Mouse (Mus musculus) hindbrain, embryonic 15.5 days (tissue): Measurements from ENCODE around the gene Pla2g10. TPM values are rescaled to one million over a fixed set of nuclear protein-coding genes. Genes with fewer than 3 reads are reported as not detected.
A peak's percentile ranks its signal among the peaks of the same experiment; 100 is the strongest.
"Not testable (repeated sequence)": the region's sequence is repeated elsewhere in the genome, so short reads cannot be mapped to it uniquely, and the experiment has no call there.

Experiments used
- ATAC-seq: fragments of 200-750 bp; cut with Nextera tagmentation; 2 replicates; pipeline ENCODE4 v1.8.0; 2017; ENCODE audit warnings: low read depth, moderate number of reproducible peaks, moderate TSS enrichment; ENCODE audit not compliant: low FRiP score
- H3K27ac ChIP-seq: fragments of 300-500 bp; sonication (generic); replicated peaks from 2 replicates; pipeline ENCODE4 v1.5.1; 2015; ENCODE audit warnings: mild to moderate bottlenecking, inconsistent platforms
- H3K27me3 ChIP-seq: fragments of 300-500 bp; sonication (generic); 2 replicates; pipeline ENCODE4 v1.6.1; 2015; ENCODE audit warnings: control low read depth, inconsistent platforms
- H3K36me3 ChIP-seq: fragments of 300-500 bp; sonication (generic); 2 replicates; pipeline ENCODE4 v1.6.1; 2015; ENCODE audit warnings: control low read depth, inconsistent platforms
- H3K4me1 ChIP-seq: fragments of 300-500 bp; sonication (generic); replicated peaks from 2 replicates; pipeline ENCODE4 v1.6.1; 2015; ENCODE audit warnings: control low read depth, inconsistent platforms
- H3K4me2 ChIP-seq: fragments of 300-500 bp; sonication (generic); 2 replicates; pipeline ENCODE4 v1.6.1; 2015; ENCODE audit warnings: moderate library complexity, mild to moderate bottlenecking, inconsistent platforms
- H3K4me3 ChIP-seq: fragments of 300-500 bp; sonication (generic); 2 replicates; pipeline ENCODE4 v1.5.1; 2015; ENCODE audit warnings: mild to moderate bottlenecking, inconsistent platforms
- H3K9ac ChIP-seq: fragments of 300-500 bp; sonication (generic); 2 replicates; pipeline ENCODE4 v1.6.1; 2015; ENCODE audit warnings: inconsistent platforms
- H3K9me3 ChIP-seq: fragments of 300-500 bp; sonication (generic); 2 replicates; pipeline ENCODE4 v1.6.1; 2016; ENCODE audit warnings: control low read depth, inconsistent platforms
- WGBS: fragments of 180-500 bp; shearing (Covaris S2); methylation state at CpG from one replicate; pipeline ENCODE4 v1.1.7; 2015; 5-methylcytosine and 5-hydroxymethylcytosine counted together
- polyA plus RNA-seq: library from polyadenylated mRNA; unstranded; fragments of >200 nt; fragmentation: Nextera tagmentation; extraction: Ambion mirVana; gene quantifications from 2 replicates; pipeline ENCODE4 v1.2.1, GENCODE M21; 2015

Pla2g10 gene
- 0.43 and 0.47 TPM in 2 replicates for polyA plus RNA-seq

DNA sequence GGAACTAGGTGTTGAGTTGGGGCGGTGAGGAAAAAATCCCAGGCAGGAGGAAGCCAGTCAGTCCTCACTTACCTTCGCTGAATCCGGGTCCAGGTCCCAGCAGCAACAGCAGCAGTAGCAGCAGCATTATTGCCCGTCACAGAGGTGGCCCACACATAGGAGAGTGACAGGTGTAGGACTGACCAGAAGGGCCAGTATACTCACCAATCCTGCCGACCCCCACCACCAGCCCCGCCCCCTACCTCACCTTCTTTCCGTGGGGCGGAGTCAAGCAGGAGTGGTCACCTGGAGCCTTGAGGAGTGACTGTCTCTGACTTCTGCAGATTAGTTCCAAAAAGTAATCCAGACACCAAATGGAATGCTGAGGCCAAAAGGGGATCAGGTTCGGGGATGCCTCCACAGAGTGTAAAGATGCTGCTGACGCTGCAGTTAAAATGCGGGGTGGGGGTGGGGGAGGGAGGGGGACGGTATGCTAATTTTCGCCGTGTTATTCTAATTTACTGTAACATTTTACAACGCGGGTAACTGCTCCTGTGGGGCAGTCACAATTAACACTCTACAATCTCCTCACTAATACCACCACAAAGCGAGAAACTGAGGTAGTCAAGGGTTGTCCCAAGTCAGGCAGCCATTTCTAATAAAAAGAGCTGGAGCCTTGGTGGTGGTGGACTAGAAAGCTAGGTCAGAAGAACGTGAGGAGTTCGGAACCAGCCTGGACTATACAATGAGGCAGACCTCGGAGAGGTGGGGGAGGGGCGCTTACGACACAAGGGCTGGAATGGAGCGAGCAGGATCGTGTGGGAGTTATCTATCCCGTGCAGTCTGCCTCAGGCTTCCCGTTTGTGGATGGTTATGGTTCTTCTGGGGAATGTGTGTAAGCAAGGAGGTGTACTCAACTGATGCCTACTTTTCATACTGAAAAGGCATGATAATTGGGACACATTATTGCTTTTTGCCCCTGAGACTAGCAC is at the start of gene Pla2g10:
Pla2g10 (minus strand) TSS at position 699 of the 971 bp plus-strand sequence.
- no peaks in the 10 kb centered on the region for H3K9me3 ChIP-seq
- peaks cover 4% of the 10 kb centered on the region; the same call in 1 of the 2 replicates for H3K4me1 ChIP-seq
- H3K4me2 ChIP-seq = peak within 1 kb of the TSS; percentile 42
- H3K27ac ChIP-seq = no peak within 1 kb of the TSS
- H3K27me3 ChIP-seq = no peaks in the 10 kb centered on the region
- no peak within 1 kb of the TSS for H3K9ac ChIP-seq
- ATAC-seq = no peak
- peak within 1 kb of the TSS; percentile 10; the same call in 1 of the 2 replicates for H3K4me3 ChIP-seq
- 14% methylated on average over 26 of the region's 26 CpGs for WGBS
- no peaks in the 10 kb centered on the region for H3K36me3 ChIP-seq

DNA sequence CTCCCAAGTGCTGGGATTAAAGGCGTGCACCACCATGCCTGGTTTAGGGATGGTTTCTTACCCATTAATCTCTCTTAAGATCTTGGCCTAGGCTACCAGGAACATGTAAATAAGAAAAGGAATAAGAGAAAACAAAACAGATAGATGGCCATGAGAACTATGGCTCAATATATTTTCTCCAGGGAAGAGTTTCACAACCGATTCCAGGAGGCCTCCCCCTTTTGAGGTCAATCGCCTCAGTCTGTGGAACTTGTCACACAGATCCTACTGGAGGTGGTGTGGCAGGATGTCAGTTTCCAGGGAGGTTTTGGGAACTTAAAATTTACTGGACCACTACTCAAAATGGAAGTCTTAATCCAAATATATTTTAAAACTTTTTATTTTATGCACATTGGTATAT is 43.9 kb upstream of the Pla2g10 start:
- WGBS = 84% methylated on average over 3 of the region's 3 CpGs

GRCm38 (mm10) chr16:13774011-13774410 is 43.2 kb upstream of the Pla2g10 start:
- not testable (repeated sequence) for H3K4me3 ChIP-seq, H3K9ac ChIP-seq, H3K36me3 ChIP-seq, ATAC-seq, H3K27ac ChIP-seq, H3K4me2 ChIP-seq, H3K9me3 ChIP-seq, H3K4me1 ChIP-seq, H3K27me3 ChIP-seq
- WGBS = 86% methylated on average over 2 of the region's 2 CpGs

More for the DNA sequence above, 43.9 kb upstream of the Pla2g10 start:
- not testable (repeated sequence) for H3K4me3 ChIP-seq, H3K27me3 ChIP-seq, H3K4me1 ChIP-seq, H3K27ac ChIP-seq, H3K9me3 ChIP-seq, H3K4me2 ChIP-seq, H3K9ac ChIP-seq, ATAC-seq, H3K36me3 ChIP-seq

DNA sequence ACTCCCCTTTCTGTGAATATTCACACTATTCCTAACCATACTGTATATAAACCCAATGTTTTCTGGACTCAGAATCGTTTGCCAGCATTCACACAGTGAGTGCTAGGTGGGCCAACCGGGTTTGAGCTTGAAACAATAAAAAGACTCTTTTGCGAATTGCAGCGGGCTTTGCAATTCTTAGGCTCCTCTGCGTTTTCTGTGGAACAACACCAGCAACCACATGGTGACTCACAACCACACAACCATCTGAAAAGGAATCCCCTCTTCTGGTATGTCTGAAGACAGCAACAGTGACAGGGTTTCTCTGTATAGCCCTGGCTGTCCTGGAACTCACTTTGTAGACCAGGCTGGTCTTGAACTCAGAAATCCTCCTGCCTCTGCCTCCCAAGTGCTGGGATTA is 41.3 kb upstream of the Pla2g10 start:
- not testable (repeated sequence) for H3K4me3 ChIP-seq, H3K9ac ChIP-seq, ATAC-seq, H3K27me3 ChIP-seq, H3K36me3 ChIP-seq, H3K4me1 ChIP-seq, H3K27ac ChIP-seq, H3K9me3 ChIP-seq, H3K4me2 ChIP-seq
- 86% methylated on average over 5 of the region's 5 CpGs for WGBS

GRCm38 (mm10) chr16:13771603-13772002 is 40.8 kb upstream of the Pla2g10 start:
- not testable (repeated sequence) for H3K4me3 ChIP-seq, H3K4me2 ChIP-seq, H3K36me3 ChIP-seq, H3K27me3 ChIP-seq, H3K4me1 ChIP-seq, ATAC-seq, H3K9ac ChIP-seq, H3K27ac ChIP-seq, H3K9me3 ChIP-seq
- WGBS = 66% methylated on average over 4 of the region's 4 CpGs

DNA sequence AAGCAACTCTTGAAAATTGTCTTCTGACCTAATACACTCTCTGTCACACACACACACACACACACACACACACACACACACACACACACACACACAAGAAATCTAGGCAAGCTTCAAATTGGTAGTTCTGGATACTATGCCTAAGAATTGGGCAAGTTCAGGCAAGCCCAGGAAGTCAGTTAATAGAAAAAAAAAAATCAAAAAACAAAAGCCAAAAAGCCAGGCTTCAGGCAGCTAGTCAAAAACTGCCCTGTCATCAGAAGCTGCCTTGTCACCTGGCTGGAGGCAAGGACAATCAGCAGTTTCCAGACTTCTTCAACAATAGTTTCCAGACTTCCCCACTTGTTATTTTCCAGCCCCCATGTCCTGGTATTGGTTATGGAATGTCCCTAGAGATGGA is 35.6 kb upstream of the Pla2g10 start:
- Histone ChIP-seq H3K9ac (no peak overlapping the region), H3K4me1 (no peaks in the 10 kb centered on the region), H3K9me3 (no peaks in the 10 kb centered on the region), H3K36me3 (no peaks in the 10 kb centered on the region), H3K27ac (no peak overlapping the region), H3K27me3 (no peaks in the 10 kb centered on the region), H3K4me2 (no peak overlapping the region), H3K4me3 (no peak overlapping the region)
- ATAC-seq = no peak

DNA sequence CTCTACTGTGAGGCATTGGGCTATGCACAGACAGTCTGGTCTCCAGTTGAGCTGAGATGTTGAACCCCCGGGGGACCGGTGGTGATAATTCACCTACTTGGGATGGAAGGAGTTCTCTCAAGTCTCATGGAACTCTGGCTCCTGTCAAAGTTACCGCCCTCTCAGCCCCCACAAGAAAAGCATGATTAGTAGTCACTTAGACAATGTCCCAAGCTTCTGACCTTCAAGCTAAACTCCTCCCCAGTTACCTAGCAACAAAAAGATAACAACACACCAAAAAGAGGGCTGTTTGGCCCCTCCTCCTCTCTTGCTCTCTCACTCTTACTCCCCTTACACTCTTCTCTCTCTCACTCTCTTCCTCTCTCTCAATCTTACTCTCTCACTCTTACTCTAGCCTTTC is 33.7 kb upstream of the Pla2g10 start:
- no peaks in the 10 kb centered on the region for H3K27me3 ChIP-seq
- no peaks in the 10 kb centered on the region for H3K9me3 ChIP-seq
- ATAC-seq = no peak
- H3K36me3 ChIP-seq = no peaks in the 10 kb centered on the region
- no peak overlapping the region for H3K9ac ChIP-seq
- no peak overlapping the region for H3K4me3 ChIP-seq
- H3K27ac ChIP-seq = no peak overlapping the region
- 85% methylated on average over 3 of the region's 3 CpGs for WGBS
- H3K4me1 ChIP-seq = no peaks in the 10 kb centered on the region
- H3K4me2 ChIP-seq = no peak overlapping the region

DNA sequence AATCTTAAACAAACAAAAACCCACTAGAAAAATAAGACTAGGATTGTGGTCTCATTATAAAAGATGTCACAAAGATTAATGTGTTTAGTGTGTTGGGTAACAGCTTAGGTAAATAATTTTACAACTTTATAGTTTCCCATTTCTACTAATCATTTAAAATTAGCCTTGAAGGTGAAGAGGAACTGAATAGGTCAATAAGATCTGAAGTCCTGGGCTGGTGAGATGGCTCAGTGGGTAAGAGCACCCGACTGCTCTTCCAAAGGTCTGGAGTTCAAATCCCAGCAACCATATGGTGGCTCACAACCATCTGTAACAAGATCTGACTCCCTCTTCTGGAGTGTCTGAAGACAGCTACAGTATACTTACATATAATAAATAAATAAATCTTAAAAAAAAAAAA is 32.0 kb upstream of the Pla2g10 start:
- not testable (repeated sequence) for H3K27ac ChIP-seq, H3K9ac ChIP-seq, H3K36me3 ChIP-seq, H3K4me3 ChIP-seq, H3K27me3 ChIP-seq, H3K4me2 ChIP-seq, ATAC-seq, H3K4me1 ChIP-seq, H3K9me3 ChIP-seq
- WGBS = 96% methylated on average over 1 of the region's 1 CpGs

- Histone ChIP-seq H3K36me3 (no peaks in the 10 kb centered on the region), H3K9me3 (no peaks in the 10 kb centered on the region), H3K4me2 (no peak overlapping the region), H3K27me3 (no peaks in the 10 kb centered on the region), H3K4me3 (no peak overlapping the region), H3K4me1 (peaks cover 7% of the 10 kb centered on the region; the same call in 1 of the 2 replicates), H3K27ac (no peak overlapping the region), H3K9ac (no peak overlapping the region)
- 95% methylated on average over 2 of the region's 2 CpGs for WGBS
- no peak for ATAC-seq
Measured at GRCm38 (mm10) chr16:13757823-13758222, 27.0 kb upstream of the Pla2g10 start.

- no peaks in the 10 kb centered on the region for H3K27me3 ChIP-seq
- peaks cover 7% of the 10 kb centered on the region; the same call in 1 of the 2 replicates for H3K4me1 ChIP-seq
- ATAC-seq = peak; percentile 98
- H3K36me3 ChIP-seq = no peaks in the 10 kb centered on the region
- under 1% methylated on average over 65 of the region's 65 CpGs for WGBS
- peak overlapping the region; percentile 73 for H3K27ac ChIP-seq
- peak overlapping the region; percentile 51 for H3K4me3 ChIP-seq
- H3K4me2 ChIP-seq = peak overlapping the region; percentile 69
- H3K9ac ChIP-seq = peak overlapping the region; percentile 49
- no peaks in the 10 kb centered on the region for H3K9me3 ChIP-seq
Measured at GRCm38 (mm10) chr16:13754400-13755190, 23.8 kb upstream of the Pla2g10 start.

- ATAC-seq = peak; percentile 46
- Histone ChIP-seq H3K9ac (no peak overlapping the region), H3K4me2 (peak overlapping the region; percentile 69), H3K4me1 (peaks cover 7% of the 10 kb centered on the region; the same call in 1 of the 2 replicates), H3K36me3 (no peaks in the 10 kb centered on the region), H3K27ac (peak overlapping the region; percentile 73; the same call in 1 of the 2 replicates), H3K9me3 (no peaks in the 10 kb centered on the region), H3K27me3 (no peaks in the 10 kb centered on the region), H3K4me3 (peak overlapping the region; percentile 51)
- WGBS = 70% methylated on average over 8 of the region's 8 CpGs
Measured at GRCm38 (mm10) chr16:13753986-13754385, 23.2 kb upstream of the Pla2g10 start.

DNA sequence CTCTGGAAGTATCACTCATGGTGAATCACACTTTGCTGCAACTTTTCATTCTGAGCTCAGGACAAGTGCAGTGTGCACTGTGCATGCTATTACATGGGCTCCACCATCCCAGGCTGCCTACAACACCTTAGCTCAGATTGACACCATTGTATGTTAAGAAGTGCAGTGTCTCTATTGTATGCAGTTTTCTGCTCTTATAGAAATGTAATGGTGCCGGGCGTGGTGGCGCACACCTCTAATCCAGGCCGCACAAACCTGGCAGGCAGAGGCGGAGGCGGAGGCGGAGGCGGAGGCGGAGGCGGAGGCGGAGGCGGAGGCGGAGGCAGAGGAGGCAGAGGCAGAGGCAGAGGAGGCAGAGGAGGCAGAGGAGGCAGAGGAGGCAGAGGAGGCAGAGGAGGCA is 19.8 kb upstream of the Pla2g10 start:
- Histone ChIP-seq H3K27me3 (no peaks in the 10 kb centered on the region), H3K4me3 (no peak overlapping the region), H3K9ac (no peak overlapping the region), H3K9me3 (no peaks in the 10 kb centered on the region), H3K36me3 (no peaks in the 10 kb centered on the region), H3K4me2 (no peak overlapping the region), H3K27ac (no peak overlapping the region), H3K4me1 (no peaks in the 10 kb centered on the region)
- no peak for ATAC-seq
- 97% methylated on average over 13 of the region's 13 CpGs for WGBS
